Mouse (Mus musculus): Measurements from ENCODE around the gene Depp1. TPM values are rescaled to one million over a fixed set of nuclear protein-coding genes. Genes with fewer than 3 reads are reported as not detected.

Depp1 gene
- polyA plus RNA-seq, 1 experiment = 12.0 TPM

GRCm38 (mm10) chr6:116668682-116669470 lies 18.5 kb downstream of the Depp1 start:
- Histone ChIP-seq H3K79me2 (ENCODE audit: control insufficient read depth, insufficient read depth) (no peaks in the 10 kb centered on the region), H3K36me3 (ENCODE audit: control insufficient read depth, insufficient read depth) (no peaks in the 10 kb centered on the region), H3K4me3 (no peak overlapping the region), H3K27me3 (ENCODE audit: control insufficient read depth, insufficient read depth, insufficient read length) (no peaks in the 10 kb centered on the region), H3K4me2 (ENCODE audit: low read depth) (no peak overlapping the region), H3ac (ENCODE audit: control insufficient read depth, insufficient read length) (no peak overlapping the region)
- TF ChIP-seq TCF12 (IDR thresholded peaks at IDR 0.05; ENCODE audit: insufficient read depth, poor library complexity, severe bottlenecking) = no peak
- TF ChIP-seq TCF3 (IDR thresholded peaks at IDR 0.05; ENCODE audit: insufficient read length, low read depth) = no peak
- no peak for TF ChIP-seq REST (IDR thresholded peaks at IDR 0.05; ENCODE audit: insufficient read depth, insufficient read length)
- TF ChIP-seq POLR2A (IDR thresholded peaks at IDR 0.05; ENCODE audit: insufficient read length, low read depth) = no peak
- no peak for TF ChIP-seq MYOG (IDR thresholded peaks at IDR 0.05; ENCODE audit: control insufficient read depth in 1 of 3, insufficient read depth in 1 of 3, insufficient read length in 2 of 3, low read depth in 2 of 3)
- TF ChIP-seq POLR2AphosphoS2 (IDR thresholded peaks at IDR 0.05; ENCODE audit: insufficient read length, low read depth) = no peak
- TF ChIP-seq USF1 (IDR thresholded peaks at IDR 0.05; ENCODE audit: low read depth) = no peak

GRCm38 (mm10) chr6:116670144-116670543 lies 19.7 kb downstream of the Depp1 start:
- no peak overlapping the region for H3ac ChIP-seq (ENCODE audit: control insufficient read depth, insufficient read length)
- H3K36me3 ChIP-seq (ENCODE audit: control insufficient read depth, insufficient read depth) = no peaks in the 10 kb centered on the region
- no peaks in the 10 kb centered on the region for H3K79me2 ChIP-seq (ENCODE audit: control insufficient read depth, insufficient read depth)
- H3K4me2 ChIP-seq (ENCODE audit: low read depth) = no peak overlapping the region
- TF ChIP-seq MYOD1 (IDR thresholded peaks at IDR 0.05; ENCODE audit: control insufficient read depth in 1 of 3, insufficient read length in 2 of 3, low read depth in 2 of 3) (no peak), MAX (IDR thresholded peaks at IDR 0.05; ENCODE audit: low read depth) (no peak), USF1 (IDR thresholded peaks at IDR 0.05; ENCODE audit: low read depth) (no peak), TCF12 (IDR thresholded peaks at IDR 0.05; ENCODE audit: insufficient read depth, poor library complexity, severe bottlenecking) (no peak), POLR2A (IDR thresholded peaks at IDR 0.05; ENCODE audit: insufficient read length, low read depth) (no peak), SRF (IDR thresholded peaks at IDR 0.05; ENCODE audit: control insufficient read depth, insufficient read length, low read depth) (no peak), REST (IDR thresholded peaks at IDR 0.05; ENCODE audit: insufficient read depth, insufficient read length) (no peak), POLR2AphosphoS2 (IDR thresholded peaks at IDR 0.05; ENCODE audit: insufficient read length, low read depth) (no peak), CEBPB (IDR thresholded peaks at IDR 0.05; ENCODE audit: insufficient read depth, poor library complexity, severe bottlenecking) (no peak)
- no peak overlapping the region for H3K4me3 ChIP-seq
- H3K27me3 ChIP-seq (ENCODE audit: control insufficient read depth, insufficient read depth, insufficient read length) = no peaks in the 10 kb centered on the region

GRCm38 (mm10) chr6:116671031-116671430 lies 20.6 kb downstream of the Depp1 start:
- TF ChIP-seq MYOG (IDR thresholded peaks at IDR 0.05; ENCODE audit: control insufficient read depth in 1 of 3, insufficient read depth in 1 of 3, insufficient read length in 2 of 3, low read depth in 2 of 3) = peak; percentile 71 to 93 (median 86)
- TF ChIP-seq CEBPB (IDR thresholded peaks at IDR 0.05; ENCODE audit: insufficient read depth, poor library complexity, severe bottlenecking) = no peak
- no peak for TF ChIP-seq E2F4 (IDR thresholded peaks at IDR 0.05; ENCODE audit: insufficient read depth)
- TF ChIP-seq POLR2A (IDR thresholded peaks at IDR 0.05; ENCODE audit: insufficient read length, low read depth) = no peak
- no peak for TF ChIP-seq MAX (IDR thresholded peaks at IDR 0.05; ENCODE audit: low read depth)
- TF ChIP-seq USF1 (IDR thresholded peaks at IDR 0.05; ENCODE audit: low read depth) = no peak
- TF ChIP-seq POLR2AphosphoS2 (IDR thresholded peaks at IDR 0.05; ENCODE audit: insufficient read length, low read depth) = no peak
- TF ChIP-seq MYOD1 (IDR thresholded peaks at IDR 0.05; ENCODE audit: control insufficient read depth in 1 of 3, insufficient read length in 2 of 3, low read depth in 2 of 3) = peak in 2 of 3 experiments; percentile 83 to 87
- no peak for TF ChIP-seq SRF (IDR thresholded peaks at IDR 0.05; ENCODE audit: control insufficient read depth, insufficient read length, low read depth)
- TF ChIP-seq TCF12 (IDR thresholded peaks at IDR 0.05; ENCODE audit: insufficient read depth, poor library complexity, severe bottlenecking) = peak; percentile 64
- peak; percentile 38 for TF ChIP-seq TCF3 (IDR thresholded peaks at IDR 0.05; ENCODE audit: insufficient read length, low read depth)
- no peak for TF ChIP-seq REST (IDR thresholded peaks at IDR 0.05; ENCODE audit: insufficient read depth, insufficient read length)
- Histone ChIP-seq H3K79me2 (ENCODE audit: control insufficient read depth, insufficient read depth) (no peaks in the 10 kb centered on the region), H3K36me3 (ENCODE audit: control insufficient read depth, insufficient read depth) (no peaks in the 10 kb centered on the region), H3K4me3 (no peak overlapping the region), H3ac (ENCODE audit: control insufficient read depth, insufficient read length) (no peak overlapping the region), H3K27me3 (ENCODE audit: control insufficient read depth, insufficient read depth, insufficient read length) (no peaks in the 10 kb centered on the region), H3K4me2 (ENCODE audit: low read depth) (no peak overlapping the region)

- Histone ChIP-seq H3ac (ENCODE audit: control insufficient read depth, insufficient read length) (no peak overlapping the region), H3K4me2 (ENCODE audit: low read depth) (no peak overlapping the region), H3K27me3 (ENCODE audit: control insufficient read depth, insufficient read depth, insufficient read length) (no peaks in the 10 kb centered on the region), H3K4me3 (no peak overlapping the region), H3K36me3 (ENCODE audit: control insufficient read depth, insufficient read depth) (no peaks in the 10 kb centered on the region), H3K79me2 (ENCODE audit: control insufficient read depth, insufficient read depth) (no peaks in the 10 kb centered on the region)
- TF ChIP-seq SRF (IDR thresholded peaks at IDR 0.05; ENCODE audit: control insufficient read depth, insufficient read length, low read depth) = no peak
- TF ChIP-seq TCF3 (IDR thresholded peaks at IDR 0.05; ENCODE audit: insufficient read length, low read depth) = no peak
- no peak for TF ChIP-seq REST (IDR thresholded peaks at IDR 0.05; ENCODE audit: insufficient read depth, insufficient read length)
- TF ChIP-seq POLR2A (IDR thresholded peaks at IDR 0.05; ENCODE audit: insufficient read length, low read depth) = no peak
- no peak for TF ChIP-seq TCF12 (IDR thresholded peaks at IDR 0.05; ENCODE audit: insufficient read depth, poor library complexity, severe bottlenecking)
- no peak for TF ChIP-seq MYOG (IDR thresholded peaks at IDR 0.05; ENCODE audit: control insufficient read depth in 1 of 3, insufficient read depth in 1 of 3, insufficient read length in 2 of 3, low read depth in 2 of 3)
Measured at GRCm38 (mm10) chr6:116671768-116672167, 21.4 kb downstream of the Depp1 start.

- Histone ChIP-seq H3K79me2 (ENCODE audit: control insufficient read depth, insufficient read depth) (no peaks in the 10 kb centered on the region), H3ac (ENCODE audit: control insufficient read depth, insufficient read length) (no peak overlapping the region), H3K4me2 (ENCODE audit: low read depth) (no peak overlapping the region), H3K27me3 (ENCODE audit: control insufficient read depth, insufficient read depth, insufficient read length) (no peaks in the 10 kb centered on the region), H3K4me3 (no peak overlapping the region), H3K36me3 (ENCODE audit: control insufficient read depth, insufficient read depth) (no peaks in the 10 kb centered on the region)
- TF ChIP-seq TCF3 (IDR thresholded peaks at IDR 0.05; ENCODE audit: insufficient read length, low read depth) (no peak), USF1 (IDR thresholded peaks at IDR 0.05; ENCODE audit: low read depth) (no peak), MYOD1 (IDR thresholded peaks at IDR 0.05; ENCODE audit: control insufficient read depth in 1 of 3, insufficient read length in 2 of 3, low read depth in 2 of 3) (no peak), MYOG (IDR thresholded peaks at IDR 0.05; ENCODE audit: control insufficient read depth in 1 of 3, insufficient read depth in 1 of 3, insufficient read length in 2 of 3, low read depth in 2 of 3) (no peak), POLR2A (IDR thresholded peaks at IDR 0.05; ENCODE audit: insufficient read length, low read depth) (no peak), POLR2AphosphoS2 (IDR thresholded peaks at IDR 0.05; ENCODE audit: insufficient read length, low read depth) (no peak), SRF (IDR thresholded peaks at IDR 0.05; ENCODE audit: control insufficient read depth, insufficient read length, low read depth) (no peak), E2F4 (IDR thresholded peaks at IDR 0.05; ENCODE audit: insufficient read depth) (no peak), TCF12 (IDR thresholded peaks at IDR 0.05; ENCODE audit: insufficient read depth, poor library complexity, severe bottlenecking) (no peak)
Measured at GRCm38 (mm10) chr6:116672349-116672748, 21.9 kb downstream of the Depp1 start.

Measured in myocyte (in vitro differentiated cells).